Comparison of ENCODE assay signal across 8 mouse cellular contexts in the genomic region with DNA sequence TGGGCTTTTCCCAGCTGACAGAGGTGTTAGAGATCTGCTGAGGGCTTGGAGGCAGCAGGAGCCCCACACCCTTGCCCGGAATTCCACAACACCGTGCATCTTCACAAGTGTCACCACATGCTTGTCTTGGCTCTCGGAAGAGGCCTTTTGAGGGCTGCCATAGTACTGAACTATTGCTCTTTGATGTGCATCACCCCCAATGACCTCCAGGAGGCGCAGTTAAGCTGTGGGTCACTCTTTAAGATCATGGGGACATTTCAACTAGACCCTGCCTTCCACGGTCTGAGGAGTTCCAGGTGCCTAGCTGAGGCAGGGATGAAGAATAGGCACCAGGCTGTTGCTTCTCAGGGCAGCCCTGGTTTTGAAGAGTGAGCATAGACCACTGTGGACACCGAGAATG. TPM values are rescaled to one million over a fixed set of nuclear protein-coding genes. Genes with fewer than 3 reads are reported as not detected.
DNase-seq lines count a peak whose midpoint lies in the region; ATAC-seq and TF ChIP-seq lines count a peak whose summit lies in the region.
"Had no signal": no experiment of that assay in that cellular context is flagged by ENCODE, and none has a peak within 500 bp of the region (broad histone marks: within the 10 kb centered on the region; RNA-seq: fewer than 3 reads in every experiment).

No protein-coding gene starts in this region.

- H3K4me2 ChIP-seq in kidney, postnatal 0 days (ENCODE audit: low read length): no peak overlapping the region
- H3K4me2 ChIP-seq in kidney, embryonic 15.5 days: no peak overlapping the region
- H3K4me2 ChIP-seq in lung, postnatal 0 days (replicated peaks; ENCODE audit: low read depth, low read length): no peak overlapping the region
- H3K4me2 ChIP-seq: midbrain, embryonic 12.5 days had no signal

- no peaks in the 10 kb centered on the region for H3K9me3 ChIP-seq in kidney, postnatal 0 days (replicated peaks; ENCODE audit: low read length)
- H3K9me3 ChIP-seq in kidney, embryonic 15.5 days (replicated peaks): no peaks in the 10 kb centered on the region
- no peaks in the 10 kb centered on the region for H3K9me3 ChIP-seq in E14TG2a.4 (ENCODE audit: low read length)
- H3K9me3 ChIP-seq in lung, postnatal 0 days (ENCODE audit: low read length): no peaks in the 10 kb centered on the region
- H3K9me3 ChIP-seq: midbrain, embryonic 12.5 days had no signal

- TF ChIP-seq EP300 in lung, postnatal 0 days (IDR thresholded peaks at IDR 0.05): no peak

- no peak for DNase-seq in kidney, postnatal 0 days (ENCODE audit: low spot score)
- DNase-seq in NIH3T3 (ENCODE audit: low read depth) (peak; percentile 41), adipocyte (ENCODE audit: low spot score) (no peak)
- peak; percentile 34 for DNase-seq in lung, postnatal 0 days (ENCODE audit: low spot score)
- no peak for DNase-seq in right cerebral cortex, adult 18-20 months

- peak; percentile 59 for TF ChIP-seq CTCF in kidney, postnatal 0 days (IDR thresholded peaks at IDR 0.05; ENCODE audit: low read depth)
- peak; percentile 61 for TF ChIP-seq CTCF in E14TG2a.4 (conservative IDR thresholded peaks at IDR 0.05; ENCODE audit: low read length)
- TF ChIP-seq CTCF in lung, postnatal 0 days (IDR thresholded peaks at IDR 0.05): peak; percentile 69

- H3K27me3 ChIP-seq in kidney, postnatal 0 days (ENCODE audit: insufficient read depth, low read length): no peaks in the 10 kb centered on the region
- no peaks in the 10 kb centered on the region for H3K27me3 ChIP-seq in kidney, embryonic 15.5 days
- H3K27me3 ChIP-seq in E14TG2a.4 (ENCODE audit: insufficient read depth, low read length): no peaks in the 10 kb centered on the region
- H3K27me3 ChIP-seq in lung, postnatal 0 days (replicated peaks; ENCODE audit: insufficient read depth, low read length): no peaks in the 10 kb centered on the region
- H3K27me3 ChIP-seq: midbrain, embryonic 12.5 days had no signal

- peaks cover 29% of the 10 kb centered on the region for H3K36me3 ChIP-seq in kidney, postnatal 0 days (ENCODE audit: insufficient read depth, low read length)
- peaks cover 40% of the 10 kb centered on the region for H3K36me3 ChIP-seq in kidney, embryonic 15.5 days
- peaks cover 54% of the 10 kb centered on the region for H3K36me3 ChIP-seq in E14TG2a.4 (ENCODE audit: insufficient read depth, low read length)
- peaks cover 11% of the 10 kb centered on the region for H3K36me3 ChIP-seq in lung, postnatal 0 days (ENCODE audit: insufficient read depth, low read length)

- H3K4me3 ChIP-seq in kidney, postnatal 0 days (replicated peaks; ENCODE audit: low read depth, low read length): no peak overlapping the region
- H3K4me3 ChIP-seq in kidney, embryonic 15.5 days (replicated peaks): no peak overlapping the region
- H3K4me3 ChIP-seq in E14TG2a.4 (replicated peaks; ENCODE audit: low read length): no peak overlapping the region
- H3K4me3 ChIP-seq in lung, postnatal 0 days (ENCODE audit: low read depth, low read length): no peak overlapping the region
- H3K4me3 ChIP-seq: midbrain, embryonic 12.5 days had no signal

- no peak for ATAC-seq in kidney, postnatal 0 days (replicated peaks; ENCODE audit: low FRiP score, low read depth)
- no peak for ATAC-seq in kidney, embryonic 15.5 days (replicated peaks; ENCODE audit: low FRiP score)
- no peak; the same call in 1 of the 2 replicates for ATAC-seq in lung, postnatal 0 days

- WGBS in kidney, postnatal 0 days: 55% methylated on average over 6 of the region's 6 CpGs
- WGBS in kidney, embryonic 15.5 days: 60% methylated on average over 6 of the region's 6 CpGs
- WGBS in lung, postnatal 0 days: 52% methylated on average over 6 of the region's 6 CpGs

- no peak overlapping the region for H3K27ac ChIP-seq in kidney, postnatal 0 days
- no peak overlapping the region for H3K27ac ChIP-seq in kidney, embryonic 15.5 days
- no peak overlapping the region for H3K27ac ChIP-seq in lung, postnatal 0 days (ENCODE audit: low read length)
- H3K27ac ChIP-seq: midbrain, embryonic 12.5 days had no signal

- no peak overlapping the region for H3K9ac ChIP-seq in kidney, postnatal 0 days (ENCODE audit: low read depth, low read length)
- H3K9ac ChIP-seq in kidney, embryonic 15.5 days: no peak overlapping the region
- H3K9ac ChIP-seq in lung, postnatal 0 days (replicated peaks; ENCODE audit: low read depth): no peak overlapping the region
- H3K9ac ChIP-seq: midbrain, embryonic 12.5 days had no signal

- no peaks in the 10 kb centered on the region for H3K4me1 ChIP-seq in kidney, postnatal 0 days (replicated peaks; ENCODE audit: insufficient read depth, low read length)
- H3K4me1 ChIP-seq in kidney, embryonic 15.5 days: no peaks in the 10 kb centered on the region
- peaks cover 15% of the 10 kb centered on the region for H3K4me1 ChIP-seq in E14TG2a.4 (replicated peaks; ENCODE audit: low read depth, low read length)
- H3K4me1 ChIP-seq in lung, postnatal 0 days (ENCODE audit: insufficient read depth, low read depth, low read length): no peaks in the 10 kb centered on the region
- H3K4me1 ChIP-seq: midbrain, embryonic 12.5 days had no signal

RNA-seq across cellular contexts. Expression of a gene that starts 1.2 kb away (rescaled TPM):
- 0.19 and 0.42 TPM in 2 replicates for polyA plus RNA-seq in kidney, postnatal 0 days (2015; fragmentation: Nextera tagmentation; extraction: Ambion mirVana)
- 0.55 and 0.56 TPM in 2 replicates for polyA plus RNA-seq in kidney, embryonic 15.5 days (2015; fragmentation: Nextera tagmentation; extraction: Ambion mirVana)
- polyA plus RNA-seq in lung, postnatal 0 days (2015; fragmentation: Nextera tagmentation; extraction: Ambion mirVana): 1.2 and 1.7 TPM in 2 replicates

RNA-seq across cellular contexts. Expression of a gene that starts 15.2 kb away (rescaled TPM):
- polyA plus RNA-seq in kidney, postnatal 0 days (2015; fragmentation: Nextera tagmentation; extraction: Ambion mirVana): 31.0 and 32.2 TPM in 2 replicates
- 32.6 and 37.2 TPM in 2 replicates for polyA plus RNA-seq in kidney, embryonic 15.5 days (2015; fragmentation: Nextera tagmentation; extraction: Ambion mirVana)
- polyA plus RNA-seq in lung, postnatal 0 days (2015; fragmentation: Nextera tagmentation; extraction: Ambion mirVana): 16.3 and 16.6 TPM in 2 replicates

RNA-seq across cellular contexts. Expression of a gene that starts 38.8 kb away (rescaled TPM):
- polyA plus RNA-seq in kidney, postnatal 0 days (2015; fragmentation: Nextera tagmentation; extraction: Ambion mirVana): 39.3 and 39.4 TPM in 2 replicates
- polyA plus RNA-seq in kidney, embryonic 15.5 days (2015; fragmentation: Nextera tagmentation; extraction: Ambion mirVana): 32.6 and 37.9 TPM in 2 replicates
- 58.7 and 60.7 TPM in 2 replicates for polyA plus RNA-seq in lung, postnatal 0 days (2015; fragmentation: Nextera tagmentation; extraction: Ambion mirVana)

RNA-seq across cellular contexts. Expression of a gene that starts 42.6 kb away (rescaled TPM):
- 20.4 and 22.3 TPM in 2 replicates for polyA plus RNA-seq in kidney, postnatal 0 days (2015; fragmentation: Nextera tagmentation; extraction: Ambion mirVana)
- polyA plus RNA-seq in kidney, embryonic 15.5 days (2015; fragmentation: Nextera tagmentation; extraction: Ambion mirVana): 12.2 and 14.7 TPM in 2 replicates
- 16.3 and 18.3 TPM in 2 replicates for polyA plus RNA-seq in lung, postnatal 0 days (2015; fragmentation: Nextera tagmentation; extraction: Ambion mirVana)

RNA-seq across cellular contexts. Expression of a gene that starts 46.7 kb away (rescaled TPM):
- polyA plus RNA-seq in kidney, postnatal 0 days (2015; fragmentation: Nextera tagmentation; extraction: Ambion mirVana): 0.14 and 0.43 TPM in 2 replicates
- polyA plus RNA-seq in kidney, embryonic 15.5 days (2015; fragmentation: Nextera tagmentation; extraction: Ambion mirVana): 0.43 and 0.54 TPM in 2 replicates
- 0.50 and 0.57 TPM in 2 replicates for polyA plus RNA-seq in lung, postnatal 0 days (2015; fragmentation: Nextera tagmentation; extraction: Ambion mirVana)

Comparison
In these comparisons a context has a peak if more than half of its experiments do, and no peak if none do; other contexts are left out.
1. DNase-seq: peak in NIH3T3 (single experiment) and lung, postnatal 0 days (single experiment); none in kidney, postnatal 0 days (single experiment), adipocyte (single experiment) and right cerebral cortex, adult 18-20 months (single experiment).
2. Peak in every context shown above with its lines, with median percentiles within 50 percentile points of each other: CTCF ChIP-seq.